In genomic region chr7:45593118-45593815, GRCm38 (mm10) we compare ENCODE assay signal across 7 mouse cellular contexts. TPM values are rescaled to one million over a fixed set of nuclear protein-coding genes. Genes with fewer than 3 reads are reported as not detected.
DNase-seq lines count a peak whose midpoint lies in the region.

No protein-coding gene starts in this region.

- peak; percentile 73 for DNase-seq in urinary bladder, postnatal 14 days (ENCODE audit: low spot score)
- DNase-seq in urinary bladder, adult 2 months (ENCODE audit: low spot score) = no peak
- peak; percentile 67 to 78 for DNase-seq in adrenal gland, adult 18-20 months (ENCODE audit: low spot score in 2 of 2)
- peak; percentile 78 for DNase-seq in embryo, embryonic 11 days
- DNase-seq in hindlimb bud, embryonic 11.5 days (ENCODE audit: extremely low spot score, low read depth, low spot score) = peak; percentile 46
- DNase-seq in lung, adult 18-20 months = peak; percentile 58 to 69
- DNase-seq in right cerebral cortex, postnatal 4 days = peak; percentile 76

RNA-seq across cellular contexts. Expression of gene Fgf21, which starts 22.0 kb away (rescaled TPM):
- not detected in 2 replicates for polyA plus RNA-seq in urinary bladder, adult 2 months (2012; rRNA removed)
- total RNA-seq in adrenal gland, adult 18-20 months (2021) = 1 to 10 TPM in 1 of 2 experiments, not detected in 1; 1.4 TPM

RNA-seq across cellular contexts. Expression of gene Bcat2, which starts 23.3 kb away (rescaled TPM):
- 48.1 and 58.5 TPM in 2 replicates for polyA plus RNA-seq in urinary bladder, adult 2 months (2012; rRNA removed)
- 100 to 1,000 TPM; 164 to 265 TPM for total RNA-seq in adrenal gland, adult 18-20 months (2021)

RNA-seq across cellular contexts. Expression of gene Fut1, which starts 23.8 kb away (rescaled TPM):
- 0.04 TPM in 1 of 2 replicates, not detected in the other for polyA plus RNA-seq in urinary bladder, adult 2 months (2012; rRNA removed)
- total RNA-seq in adrenal gland, adult 18-20 months (2021) = not detected

RNA-seq across cellular contexts. Expression of gene Izumo1, which starts 28.3 kb away (rescaled TPM):
- polyA plus RNA-seq in urinary bladder, adult 2 months (2012; rRNA removed) = 0.23 and 0.27 TPM in 2 replicates
- under 1 TPM; 0.22 to 0.33 TPM for total RNA-seq in adrenal gland, adult 18-20 months (2021)

RNA-seq across cellular contexts. Expression of gene Rasip1, which starts 34.0 kb away (rescaled TPM):
- polyA plus RNA-seq in urinary bladder, adult 2 months (2012; rRNA removed) = 7.3 and 11.8 TPM in 2 replicates
- 10 to 100 TPM; 16.0 to 27.6 TPM for total RNA-seq in adrenal gland, adult 18-20 months (2021)
